Mouse (Mus musculus) heart, postnatal 0 days (tissue): ENCODE results near the gene Jade3. TPM values are rescaled to one million over a fixed set of nuclear protein-coding genes. Genes with fewer than 3 reads are reported as not detected.

Experiments
- ATAC-seq: fragments of 200-750 bp; cut with Nextera tagmentation; 2 replicates; pipeline ENCODE4 v1.8.0; 2017; ENCODE audit warnings: low read depth, moderate number of reproducible peaks, moderate library complexity; ENCODE audit not compliant: insufficient read depth
- DNase-seq: peaks from one replicate; pipeline ENCODE4 v3.0.0-alpha.2; 2016; ENCODE audit warnings: low spot score
- H3K27ac ChIP-seq: fragments of 300-500 bp; sonication (generic); 2 replicates; pipeline ENCODE4 v1.5.1; 2014; ENCODE audit warnings: low read depth, mild to moderate bottlenecking
- H3K27me3 ChIP-seq: fragments of 300-500 bp; sonication (generic); 2 replicates; pipeline ENCODE4 v1.6.1; 2014; ENCODE audit warnings: low read length, mixed read lengths; ENCODE audit not compliant: control insufficient read depth, insufficient read depth
- H3K36me3 ChIP-seq: fragments of 300-500 bp; sonication (generic); replicated peaks from 2 replicates; pipeline ENCODE4 v1.6.1; 2014; ENCODE audit warnings: low read length, mixed read lengths; ENCODE audit not compliant: control insufficient read depth, insufficient read depth
- H3K4me1 ChIP-seq: fragments of 300-500 bp; sonication (generic); 2 replicates; pipeline ENCODE4 v1.6.1; 2014; ENCODE audit warnings: antibody characterized with exemption; ENCODE audit not compliant: control insufficient read depth, insufficient read depth
- H3K4me2 ChIP-seq: fragments of 300-500 bp; sonication (generic); 2 replicates; pipeline ENCODE4 v1.6.1; 2014; ENCODE audit warnings: low read depth, mild to moderate bottlenecking, low read length, moderate library complexity
- H3K4me3 ChIP-seq: fragments of 300-500 bp; sonication (generic); 2 replicates; pipeline ENCODE4 v1.5.1; 2014; ENCODE audit warnings: low read depth, low read length
- H3K9ac ChIP-seq: fragments of 300-500 bp; sonication (generic); replicated peaks from 2 replicates; pipeline ENCODE4 v1.6.1; 2014; ENCODE audit warnings: low read depth, low read length, mixed read lengths
- H3K9me3 ChIP-seq: fragments of 300-500 bp; sonication (generic); replicated peaks from 2 replicates; pipeline ENCODE4 v1.6.1; 2016; ENCODE audit warnings: low read length; ENCODE audit not compliant: control insufficient read depth
- CTCF ChIP-seq: IDR thresholded peaks from 2 replicates; pipeline ENCODE4 v1.5.1; 2016; ENCODE audit warnings: antibody characterized with exemption, control low read depth, low read depth
- EP300 ChIP-seq: IDR thresholded peaks from 2 replicates; pipeline ENCODE4 v1.6.1; 2016; ENCODE audit warnings: antibody characterized with exemption, low read depth
- WGBS: fragments of 180-500 bp; shearing (Covaris S2); extraction: QIAGEN DNeasy Blood & Tissue Kit; methylation state at CpG from one replicate; pipeline ENCODE4 v1.1.7; 2014; 5-methylcytosine and 5-hydroxymethylcytosine counted together
- polyA plus RNA-seq: library from polyadenylated mRNA; unstranded; fragments of >200 nt; fragmentation: Nextera tagmentation; extraction: Ambion mirVana; gene quantifications from 2 replicates; pipeline ENCODE4 v1.2.1, GENCODE M21; 2015
- total RNA-seq: library from RNA; depleted of rRNA; stranded (reverse); fragments of >200 nt; gene quantifications from 2 replicates; pipeline ENCODE4 v1.2.3, GENCODE M21; 2014; ENCODE audit warnings: low replicate concordance

The Jade3 gene
- total and polyA plus RNA-seq, 2 experiments from 2014 or later, result 0.99 to 2.2 TPM

GRCm38 (mm10) chrX:20392942-20393341 is 32.5 kb upstream of the Jade3 start:
- Histone ChIP-seq H3K9ac (no peak overlapping the region), H3K36me3 (no peaks in the 10 kb centered on the region), H3K9me3 (no peaks in the 10 kb centered on the region), H3K27ac (no peak overlapping the region), H3K4me2 (no peak overlapping the region), H3K4me1 (no peaks in the 10 kb centered on the region), H3K4me3 (no peak overlapping the region), H3K27me3 (no peaks in the 10 kb centered on the region)
- TF ChIP-seq CTCF (no peak), EP300 (no peak)
- 63% methylated on average over 3 of the region's 3 CpGs for WGBS
- ATAC-seq (no peak), DNase-seq (no peak)

DNA sequence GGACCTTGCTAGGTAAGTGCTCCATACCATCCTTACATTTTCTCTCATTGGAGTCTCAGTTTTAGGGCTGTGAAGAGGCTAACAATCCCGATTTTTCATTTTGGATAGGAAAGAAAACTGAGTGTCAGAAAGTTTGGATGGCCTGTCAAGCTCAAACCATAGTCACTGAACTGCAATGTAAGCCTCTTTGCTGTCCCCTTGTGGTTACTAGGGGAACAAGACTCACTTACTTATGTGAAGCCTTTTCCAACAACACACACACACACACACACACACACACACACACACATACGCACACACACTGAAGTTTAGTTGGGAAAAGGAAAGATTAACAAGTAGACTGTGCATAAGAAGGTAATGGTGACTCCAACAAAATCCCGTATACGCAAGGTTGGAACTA is 21.4 kb upstream of the Jade3 start:
- TF ChIP-seq EP300, result no peak
- TF ChIP-seq CTCF, result peak; percentile 43
- Histone ChIP-seq H3K4me3 (no peak overlapping the region), H3K4me1 (no peaks in the 10 kb centered on the region), H3K9me3 (no peaks in the 10 kb centered on the region), H3K27me3 (no peaks in the 10 kb centered on the region), H3K27ac (no peak overlapping the region), H3K36me3 (no peaks in the 10 kb centered on the region), H3K4me2 (no peak overlapping the region), H3K9ac (no peak overlapping the region)
- no peak for ATAC-seq
- no peak for DNase-seq
- WGBS, result 78% methylated on average over 4 of the region's 4 CpGs

DNA sequence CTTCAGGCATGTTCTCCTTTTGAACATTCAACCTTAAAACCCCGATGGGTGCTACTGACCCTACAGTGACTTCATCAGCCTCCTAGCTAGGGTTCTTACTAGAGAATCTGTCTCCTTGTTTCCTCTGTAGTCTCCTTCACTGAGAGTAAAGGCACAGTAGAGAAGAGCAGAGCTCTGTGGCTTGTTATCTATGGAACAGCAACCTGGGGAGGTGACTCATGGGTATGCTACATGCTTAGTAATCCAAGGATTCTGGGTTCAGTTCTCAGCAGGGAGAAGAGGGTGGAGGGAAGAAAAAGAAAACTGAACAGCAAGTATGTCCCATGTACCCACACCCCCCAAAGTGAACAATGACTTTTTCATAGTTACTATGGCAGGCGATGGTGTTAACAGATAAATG is 18.6 kb upstream of the Jade3 start:
- no peak for DNase-seq
- no peak overlapping the region for H3K4me2 ChIP-seq

DNA sequence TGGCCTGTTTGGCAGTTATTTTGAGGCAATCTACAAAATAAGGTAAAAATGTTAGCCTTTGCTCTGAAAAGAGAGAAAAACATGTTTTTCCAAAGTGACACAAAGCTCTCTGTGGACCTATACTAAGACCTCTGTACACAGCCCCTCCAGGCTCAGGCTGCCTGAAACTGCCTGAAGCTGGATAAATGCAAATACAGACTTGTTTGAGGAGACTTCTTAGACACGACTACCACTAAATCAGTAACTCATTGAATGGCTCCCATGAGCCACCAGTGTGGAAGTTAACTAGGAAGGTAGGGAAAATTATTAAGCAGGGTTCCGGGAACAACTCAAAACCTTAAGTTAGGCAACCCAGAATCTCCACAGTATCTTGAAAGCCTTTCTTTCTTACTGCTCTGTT is 17.8 kb upstream of the Jade3 start:
- H3K27me3 ChIP-seq, result no peaks in the 10 kb centered on the region
- no peak overlapping the region for H3K4me3 ChIP-seq
- H3K4me1 ChIP-seq, result no peaks in the 10 kb centered on the region
- no peak overlapping the region for H3K27ac ChIP-seq
- TF ChIP-seq CTCF (no peak), EP300 (no peak)
- H3K4me2 ChIP-seq, result no peak overlapping the region
- H3K9me3 ChIP-seq, result no peaks in the 10 kb centered on the region
- no peak for DNase-seq
- no peak for ATAC-seq
- 77% methylated on average over 2 of the region's 2 CpGs for WGBS
- no peaks in the 10 kb centered on the region for H3K36me3 ChIP-seq
- H3K9ac ChIP-seq, result no peak overlapping the region

More for the DNA sequence above, 18.6 kb upstream of the Jade3 start:
- Histone ChIP-seq H3K9ac (no peak overlapping the region), H3K27me3 (no peaks in the 10 kb centered on the region), H3K27ac (no peak overlapping the region), H3K36me3 (no peaks in the 10 kb centered on the region), H3K4me3 (no peak overlapping the region), H3K9me3 (no peaks in the 10 kb centered on the region), H3K4me1 (no peaks in the 10 kb centered on the region)
- 72% methylated on average over 2 of the region's 2 CpGs for WGBS
- ATAC-seq, result no peak
- TF ChIP-seq EP300 (no peak), CTCF (no peak)

DNA sequence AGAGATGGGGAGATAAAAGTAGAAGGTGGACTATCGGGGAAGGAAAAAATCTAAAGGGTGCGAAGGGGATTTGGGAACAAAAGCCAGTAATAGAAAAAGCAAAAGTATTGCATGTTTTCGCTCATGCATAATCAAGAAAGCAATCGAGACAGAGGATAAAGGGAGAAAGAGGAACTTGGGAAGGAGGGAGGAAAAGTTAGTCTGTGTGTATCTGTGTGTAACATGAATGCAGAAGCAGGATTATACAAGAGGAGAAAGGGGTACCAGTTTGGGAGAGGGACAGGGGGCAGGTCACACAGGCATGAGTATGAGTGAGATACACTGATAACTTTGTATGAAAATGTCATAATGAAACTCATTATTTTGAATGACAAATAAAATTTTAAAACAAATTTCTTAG is 14.1 kb upstream of the Jade3 start:
- Histone ChIP-seq H3K36me3 (no peaks in the 10 kb centered on the region), H3K27ac (no peak overlapping the region), H3K9me3 (no peaks in the 10 kb centered on the region), H3K9ac (no peak overlapping the region), H3K4me3 (no peak overlapping the region), H3K4me2 (no peak overlapping the region), H3K4me1 (no peaks in the 10 kb centered on the region), H3K27me3 (no peaks in the 10 kb centered on the region)
- TF ChIP-seq EP300 (no peak), CTCF (no peak)
- DNase-seq (no peak), ATAC-seq (no peak)
- WGBS, result 87% methylated on average over 4 of the region's 4 CpGs

- DNase-seq (no peak), ATAC-seq (no peak)
- H3K4me3 ChIP-seq, result no peak overlapping the region
- TF ChIP-seq CTCF (no peak), EP300 (no peak)
- WGBS, result 73% methylated on average over 3 of the region's 3 CpGs
- no peak overlapping the region for H3K4me2 ChIP-seq
- H3K36me3 ChIP-seq, result no peaks in the 10 kb centered on the region
- H3K9ac ChIP-seq, result no peak overlapping the region
- no peak overlapping the region for H3K27ac ChIP-seq
- no peaks in the 10 kb centered on the region for H3K4me1 ChIP-seq
- H3K27me3 ChIP-seq, result no peaks in the 10 kb centered on the region
- H3K9me3 ChIP-seq, result no peaks in the 10 kb centered on the region
Measured at GRCm38 (mm10) chrX:20412221-20412620, 13.3 kb upstream of the Jade3 start.
